10 mouse cellular contexts compared by ENCODE assay signal in the genomic region with DNA sequence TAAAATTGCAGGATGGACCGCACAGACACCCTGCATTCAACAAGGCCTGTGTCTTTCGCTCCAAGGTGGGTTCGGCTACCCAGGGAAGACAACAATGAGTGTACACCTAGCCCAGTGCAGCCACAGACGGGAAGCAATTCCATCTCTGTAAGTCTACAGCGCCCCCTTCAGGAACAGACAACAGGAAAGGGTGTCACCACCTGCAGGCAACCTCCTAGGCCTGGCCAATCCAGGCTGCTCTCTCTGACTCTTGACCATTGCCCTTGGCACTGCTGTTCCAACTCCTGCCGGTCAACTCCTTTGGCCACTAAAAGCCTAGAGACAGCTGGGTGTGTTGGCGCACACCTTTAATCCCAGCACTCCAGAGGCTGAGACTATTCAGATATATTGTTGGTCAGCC. TPM values are rescaled to one million over a fixed set of nuclear protein-coding genes. Genes with fewer than 3 reads are reported as not detected.
DNase-seq lines count a peak whose midpoint lies in the region; ATAC-seq and TF ChIP-seq lines count a peak whose summit lies in the region.
"Had no signal": no experiment of that assay in that cellular context is flagged by ENCODE, and none has a peak within 500 bp of the region (broad histone marks: within the 10 kb centered on the region; RNA-seq: fewer than 3 reads in every experiment).

No protein-coding gene starts in this region.

- H3K27me3 ChIP-seq in kidney, postnatal 0 days (ENCODE audit: insufficient read depth, low read length), result no peaks in the 10 kb centered on the region
- H3K27me3 ChIP-seq in kidney, embryonic 15.5 days, result 0 out of 2 replicates have a peak, but pooled peaks cover 4% of the 10 kb centered on the region
- H3K27me3 ChIP-seq in MEL (ENCODE audit: control insufficient read depth in 1 of 2, insufficient read depth in 2 of 2, low read length in 2 of 2), result no peaks in the 10 kb centered on the region
- no peaks in the 10 kb centered on the region for H3K27me3 ChIP-seq in liver, postnatal 0 days (ENCODE audit: insufficient read depth, low read length)
- H3K27me3 ChIP-seq in midbrain, embryonic 10.5 days (ENCODE audit: low read depth, poor library complexity, severe bottlenecking), result no peaks in the 10 kb centered on the region

- TF ChIP-seq CTCF in kidney, postnatal 0 days (IDR thresholded peaks at IDR 0.05; ENCODE audit: low read depth), result peak; percentile 46
- peak; percentile 43 to 68 (median 53) for TF ChIP-seq CTCF in MEL (IDR thresholded peaks at IDR 0.05 in 2 of 3, conservative IDR thresholded peaks at IDR 0.05 in 1 of 3; ENCODE audit: control insufficient read depth in 1 of 3, insufficient read depth in 1 of 3, low read depth in 2 of 3, low read length in 3 of 3, poor library complexity in 1 of 3, severe bottlenecking in 1 of 3)
- TF ChIP-seq CTCF in liver, postnatal 0 days (IDR thresholded peaks at IDR 0.05; ENCODE audit: low read depth), result peak; percentile 68

- H3K9ac ChIP-seq in kidney, postnatal 0 days (ENCODE audit: low read depth, low read length), result no peak overlapping the region
- H3K9ac ChIP-seq in kidney, embryonic 15.5 days, result no peak overlapping the region
- H3K9ac ChIP-seq in MEL (ENCODE audit: control insufficient read depth, low read depth, low read length, poor library complexity, severe bottlenecking), result no peak overlapping the region
- no peak overlapping the region for H3K9ac ChIP-seq in liver, postnatal 0 days (replicated peaks)
- H3K9ac ChIP-seq: limb, embryonic 12.5 days had no signal

- no peak for TF ChIP-seq EP300 in MEL (IDR thresholded peaks at IDR 0.05; ENCODE audit: low read depth in 1 of 2, low read length in 2 of 2)
- no peak for TF ChIP-seq EP300 in liver, postnatal 0 days (IDR thresholded peaks at IDR 0.05; ENCODE audit: low read depth)

- 78% methylated on average over 7 of the region's 7 CpGs for WGBS in kidney, postnatal 0 days
- WGBS in kidney, embryonic 15.5 days, result 79% methylated on average over 7 of the region's 7 CpGs
- WGBS in liver, postnatal 0 days (ENCODE audit: insufficient replicate concordance), result 70% methylated on average over 7 of the region's 7 CpGs
- 75% methylated on average over 7 of the region's 7 CpGs for WGBS in midbrain, embryonic 10.5 days

- H3K36me3 ChIP-seq in kidney, postnatal 0 days (ENCODE audit: insufficient read depth, low read length), result no peaks in the 10 kb centered on the region
- H3K36me3 ChIP-seq in kidney, embryonic 15.5 days, result no peaks in the 10 kb centered on the region
- peaks cover 0 to 7% of the 10 kb centered on the region in 2 experiments; a peak in 2 of 4 replicates for H3K36me3 ChIP-seq in MEL (ENCODE audit: control insufficient read depth in 1 of 2, insufficient read depth in 2 of 2, low read length in 2 of 2)
- H3K36me3 ChIP-seq in liver, postnatal 0 days (replicated peaks; ENCODE audit: insufficient read depth, low read length), result no peaks in the 10 kb centered on the region
- no peaks in the 10 kb centered on the region for H3K36me3 ChIP-seq in midbrain, embryonic 10.5 days
- H3K36me3 ChIP-seq: limb, embryonic 12.5 days had no signal

- no peaks in the 10 kb centered on the region for H3K9me3 ChIP-seq in kidney, postnatal 0 days (replicated peaks; ENCODE audit: low read length)
- no peaks in the 10 kb centered on the region for H3K9me3 ChIP-seq in kidney, embryonic 15.5 days (replicated peaks)
- no peaks in the 10 kb centered on the region for H3K9me3 ChIP-seq in MEL (replicated peaks; ENCODE audit: insufficient read depth, low read length)
- no peaks in the 10 kb centered on the region for H3K9me3 ChIP-seq in liver, postnatal 0 days (ENCODE audit: low read length)
- H3K9me3 ChIP-seq in midbrain, embryonic 10.5 days (replicated peaks), result no peaks in the 10 kb centered on the region
- H3K9me3 ChIP-seq: limb, embryonic 12.5 days had no signal

- no peak overlapping the region for H3K4me3 ChIP-seq in kidney, postnatal 0 days (replicated peaks; ENCODE audit: low read depth, low read length)
- no peak overlapping the region for H3K4me3 ChIP-seq in kidney, embryonic 15.5 days (replicated peaks)
- H3K4me3 ChIP-seq in MEL (ENCODE audit: control insufficient read depth in 1 of 2, insufficient read depth in 1 of 2, low read depth in 2 of 2, low read length in 2 of 2), result no peak overlapping the region
- H3K4me3 ChIP-seq in liver, postnatal 0 days (ENCODE audit: low read depth, low read length), result no peak overlapping the region
- H3K4me3 ChIP-seq in midbrain, embryonic 10.5 days, result no peak overlapping the region
- H3K4me3 ChIP-seq: limb, embryonic 12.5 days had no signal

- no peak overlapping the region for H3K27ac ChIP-seq in kidney, postnatal 0 days
- no peak overlapping the region for H3K27ac ChIP-seq in kidney, embryonic 15.5 days
- no peak overlapping the region for H3K27ac ChIP-seq in MEL (ENCODE audit: control insufficient read depth, low read depth, low read length)
- H3K27ac ChIP-seq in liver, postnatal 0 days (ENCODE audit: low read depth), result no peak overlapping the region
- H3K27ac ChIP-seq in midbrain, embryonic 10.5 days (replicated peaks), result no peak overlapping the region
- H3K27ac ChIP-seq: limb, embryonic 12.5 days had no signal

- no peaks in the 10 kb centered on the region for H3K79me2 ChIP-seq in MEL (ENCODE audit: control insufficient read depth, insufficient read depth, low read length, poor library complexity)

- H3K4me1 ChIP-seq in kidney, postnatal 0 days (replicated peaks; ENCODE audit: insufficient read depth, low read length), result no peaks in the 10 kb centered on the region
- H3K4me1 ChIP-seq in kidney, embryonic 15.5 days, result peaks cover 14% of the 10 kb centered on the region
- H3K4me1 ChIP-seq in MEL (ENCODE audit: control insufficient read depth in 1 of 2, insufficient read depth in 2 of 2, low read length in 2 of 2), result peaks cover 0 to 4% of the 10 kb centered on the region in 2 experiments; a peak in 2 of 4 replicates
- H3K4me1 ChIP-seq in liver, postnatal 0 days (ENCODE audit: insufficient read depth), result no peaks in the 10 kb centered on the region
- no peaks in the 10 kb centered on the region for H3K4me1 ChIP-seq in midbrain, embryonic 10.5 days

- TF ChIP-seq RAD21 in MEL (IDR thresholded peaks at IDR 0.05; ENCODE audit: low read depth, low read length), result peak; percentile 66

- intact Hi-C loops in left cerebral cortex, postnatal 4 days (cut with DNase I), result no loop called here

- no peak for TF ChIP-seq POLR2A in MEL (IDR thresholded peaks at IDR 0.05; ENCODE audit: control insufficient read depth in 1 of 2, insufficient read depth in 1 of 2, low read depth in 1 of 2, low read length in 2 of 2, poor library complexity in 1 of 2)

- no peak for DNase-seq in kidney, postnatal 0 days (ENCODE audit: low spot score)
- DNase-seq in MEL (ENCODE audit: low read depth, low spot score), result peak; percentile 50
- peak; percentile 59 for DNase-seq in liver, postnatal 0 days
- DNase-seq in testis, postnatal 10 days (ENCODE audit: low spot score), result peak; percentile 57
- DNase-seq in frontal cortex, postnatal 14 days (ENCODE audit: low spot score in 2 of 2), result no peak
- DNase-seq in left cerebral cortex, postnatal 4 days, result no peak
- DNase-seq in midbrain, embryonic 10.5 days (ENCODE audit: low spot score), result no peak
- DNase-seq: heart, adult 11 months had no signal

- no peak overlapping the region for H3K4me2 ChIP-seq in kidney, postnatal 0 days (ENCODE audit: low read length)
- no peak overlapping the region for H3K4me2 ChIP-seq in kidney, embryonic 15.5 days
- H3K4me2 ChIP-seq in liver, postnatal 0 days (ENCODE audit: low read depth, low read length), result no peak overlapping the region
- H3K4me2 ChIP-seq: limb, embryonic 12.5 days had no signal

- ATAC-seq in kidney, postnatal 0 days (replicated peaks; ENCODE audit: low FRiP score, low read depth), result no peak
- no peak for ATAC-seq in kidney, embryonic 15.5 days (replicated peaks; ENCODE audit: low FRiP score)
- ATAC-seq in liver, postnatal 0 days, result peak; percentile 45; the same call in 1 of the 2 replicates

TF ChIP-seq in MEL, 35 proteins besides CTCF, POLR2A, EP300 and RAD21 (continues in another document):
- TF ChIP-seq GATA1 (IDR thresholded peaks at IDR 0.05; ENCODE audit: low read depth, low read length) (no peak), NRF1 (IDR thresholded peaks at IDR 0.05; ENCODE audit: insufficient read depth, low read depth, low read length, poor library complexity, severe bottlenecking) (no peak), SMC3 (IDR thresholded peaks at IDR 0.05; ENCODE audit: low read depth, low read length) (peak; percentile 45)

RNA-seq across cellular contexts. Expression of gene Bak1, which starts 27.7 kb away (rescaled TPM):
- 6.3 and 6.7 TPM in 2 replicates for polyA plus RNA-seq in kidney, postnatal 0 days (2015; fragmentation: Nextera tagmentation; extraction: Ambion mirVana)
- polyA plus RNA-seq in kidney, embryonic 15.5 days (2015; fragmentation: Nextera tagmentation; extraction: Ambion mirVana), result 7.1 and 8.5 TPM in 2 replicates
- 66.8 and 75.4 TPM in 2 replicates for total RNA-seq in MEL (2012; rRNA removed)
- 100 to 1,000 TPM in 1 of 2 experiments, not detected in 1; 150 TPM for polyA plus RNA-seq in MEL (2012; ENCODE audit: insufficient read depth in 1 of 2, insufficient read length in 2 of 2, low read depth in 1 of 2, low replicate concordance in 2 of 2, missing spikeins in 1 of 2)
- 2.7 and 2.9 TPM in 2 replicates for polyA plus RNA-seq in liver, postnatal 0 days (2015; fragmentation: Nextera tagmentation; extraction: Ambion mirVana)
- total RNA-seq in left cerebral cortex, postnatal 4 days (2021), result 10 to 100 TPM; 30.0 to 33.9 TPM
- 2.8 and 3.4 TPM in 2 replicates for polyA plus RNA-seq in midbrain, embryonic 10.5 days (2016; fragmentation: Nextera tagmentation; extraction: Ambion mirVana)

RNA-seq across cellular contexts. Expression of gene Zbtb9, which starts 28.2 kb away (rescaled TPM):
- 11.1 and 12.1 TPM in 2 replicates for polyA plus RNA-seq in kidney, postnatal 0 days (2015; fragmentation: Nextera tagmentation; extraction: Ambion mirVana)
- 18.4 and 20.0 TPM in 2 replicates for polyA plus RNA-seq in kidney, embryonic 15.5 days (2015; fragmentation: Nextera tagmentation; extraction: Ambion mirVana)
- total RNA-seq in MEL (2012; rRNA removed), result 10.9 and 13.4 TPM in 2 replicates
- 10 to 100 TPM in 1 of 2 experiments, not detected in 1; 10.7 TPM for polyA plus RNA-seq in MEL (2012; ENCODE audit: insufficient read depth in 1 of 2, insufficient read length in 2 of 2, low read depth in 1 of 2, low replicate concordance in 2 of 2, missing spikeins in 1 of 2)
- 3.3 and 4.4 TPM in 2 replicates for polyA plus RNA-seq in liver, postnatal 0 days (2015; fragmentation: Nextera tagmentation; extraction: Ambion mirVana)
- 10 to 100 TPM; 17.0 to 18.1 TPM for total RNA-seq in left cerebral cortex, postnatal 4 days (2021)
- polyA plus RNA-seq in midbrain, embryonic 10.5 days (2016; fragmentation: Nextera tagmentation; extraction: Ambion mirVana), result 18.6 and 18.8 TPM in 2 replicates

RNA-seq across cellular contexts. Expression of gene Itpr3, which starts 56.0 kb away (rescaled TPM):
- 4.1 and 4.2 TPM in 2 replicates for polyA plus RNA-seq in kidney, postnatal 0 days (2015; fragmentation: Nextera tagmentation; extraction: Ambion mirVana)
- 7.4 and 8.3 TPM in 2 replicates for polyA plus RNA-seq in kidney, embryonic 15.5 days (2015; fragmentation: Nextera tagmentation; extraction: Ambion mirVana)
- 7.3 and 9.7 TPM in 2 replicates for total RNA-seq in MEL (2012; rRNA removed)
- 10 to 100 TPM in 1 of 2 experiments, not detected in 1; 11.4 TPM for polyA plus RNA-seq in MEL (2012; ENCODE audit: insufficient read depth in 1 of 2, insufficient read length in 2 of 2, low read depth in 1 of 2, low replicate concordance in 2 of 2, missing spikeins in 1 of 2)
- polyA plus RNA-seq in liver, postnatal 0 days (2015; fragmentation: Nextera tagmentation; extraction: Ambion mirVana), result 0.36 and 0.45 TPM in 2 replicates
- total RNA-seq in left cerebral cortex, postnatal 4 days (2021), result 1 to 10 TPM; 2.2 to 2.8 TPM
- polyA plus RNA-seq in midbrain, embryonic 10.5 days (2016; fragmentation: Nextera tagmentation; extraction: Ambion mirVana), result 1.0 and 1.3 TPM in 2 replicates

Comparison
In these comparisons a context has a peak if more than half of its experiments do, and no peak if none do; other contexts are left out.
1. DNase-seq: peak in MEL (single experiment), liver, postnatal 0 days (single experiment) and testis, postnatal 10 days (single experiment); none in kidney, postnatal 0 days (single experiment), frontal cortex, postnatal 14 days (0 of 2), left cerebral cortex, postnatal 4 days (single experiment) and midbrain, embryonic 10.5 days (single experiment).
2. Peak in every context shown above with its lines, with median percentiles within 50 percentile points of each other: CTCF ChIP-seq.